Mouse (Mus musculus): ENCODE measurements at regions not wholly inside any gene's neighbourhood (a gene's known extent, or its start where the extent isn't known, plus 50 kb on each side); places are given as distances from the start of the nearest gene placed in this dataset.

DNA sequence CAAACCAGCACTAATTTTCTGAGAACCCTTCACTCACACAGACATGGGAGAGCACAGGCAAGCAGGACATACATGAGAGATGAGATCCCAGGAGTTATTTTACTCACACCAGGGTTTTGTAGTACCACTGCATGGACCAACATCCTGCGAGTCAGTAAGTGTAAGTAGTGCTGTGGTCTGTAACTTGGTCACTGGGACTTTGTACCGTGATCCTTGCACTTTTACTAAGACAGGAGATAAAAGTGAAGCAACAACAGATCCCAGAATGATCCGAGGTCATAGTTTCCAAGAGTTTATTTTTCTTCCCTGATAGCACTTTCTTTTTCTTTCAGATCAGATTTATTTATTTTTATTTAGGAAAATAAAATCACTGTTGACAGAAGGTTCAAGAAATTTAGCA lies 54.1 kb upstream of the Mtap start:
- DNase-seq (ENCODE audit: low spot score): no peak

DNA sequence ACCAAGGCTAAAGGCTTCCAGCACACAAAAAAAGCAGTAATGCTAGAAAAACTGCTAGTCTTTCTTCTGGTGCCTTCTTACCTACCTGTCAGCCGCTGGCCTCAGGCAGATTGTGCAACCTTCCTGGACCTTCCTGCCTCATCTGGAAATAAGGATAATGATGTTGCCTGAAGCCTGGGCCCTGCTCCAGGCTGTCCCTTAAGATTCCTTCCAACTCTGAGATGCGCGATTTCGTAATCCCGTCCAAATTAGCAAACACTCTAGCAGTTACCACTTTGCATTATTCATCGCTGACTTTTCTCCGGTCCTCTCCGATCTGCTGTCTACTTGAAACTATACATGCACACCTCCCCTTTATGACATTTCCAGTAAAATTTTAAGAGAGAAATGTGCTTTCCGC lies 58.4 kb upstream of the Mtap start:
- DNase-seq (ENCODE audit: low spot score): no peak

DNA sequence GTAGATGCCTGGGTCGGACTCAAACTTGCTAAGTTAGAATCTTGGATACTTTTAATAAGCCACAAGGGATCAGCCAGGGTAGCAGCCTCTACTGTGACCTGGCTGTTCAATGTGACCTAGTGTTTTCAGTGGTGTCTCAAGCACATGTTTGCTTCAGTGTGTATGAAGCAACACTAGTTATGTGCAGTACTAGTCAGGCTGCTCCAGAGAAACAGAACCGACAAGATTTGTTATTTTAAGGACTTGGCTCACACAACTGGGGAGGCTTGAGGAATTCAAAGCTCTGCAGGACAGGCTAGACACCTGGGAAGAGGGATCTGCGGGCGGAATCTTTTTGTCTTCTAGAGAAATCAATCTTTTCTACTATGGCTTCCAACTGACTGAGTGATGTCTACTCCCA lies 62.2 kb upstream of the Mtap start:
- no peak for DNase-seq (ENCODE audit: low spot score)

DNA sequence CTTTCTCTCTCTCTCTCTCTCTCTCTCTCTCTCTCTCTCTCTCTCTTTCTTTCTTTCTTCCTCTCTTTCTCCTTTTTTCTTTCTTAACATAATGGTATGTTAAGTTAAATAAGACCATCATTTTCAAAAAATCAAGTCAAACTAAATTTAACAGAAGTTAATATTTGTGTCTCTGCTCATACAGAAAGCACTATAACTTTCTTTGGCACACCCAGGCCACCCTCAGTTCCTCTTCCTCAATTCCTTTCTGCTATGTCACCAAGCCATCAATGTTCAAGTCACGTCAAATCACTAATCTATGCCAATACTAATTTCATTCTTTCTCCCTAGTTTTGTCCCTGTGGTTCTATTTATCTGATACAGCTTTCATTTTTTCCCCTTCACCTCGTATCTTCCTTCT lies 66.5 kb upstream of the Mtap start:
- DNase-seq (ENCODE audit: low spot score): no peak

DNA sequence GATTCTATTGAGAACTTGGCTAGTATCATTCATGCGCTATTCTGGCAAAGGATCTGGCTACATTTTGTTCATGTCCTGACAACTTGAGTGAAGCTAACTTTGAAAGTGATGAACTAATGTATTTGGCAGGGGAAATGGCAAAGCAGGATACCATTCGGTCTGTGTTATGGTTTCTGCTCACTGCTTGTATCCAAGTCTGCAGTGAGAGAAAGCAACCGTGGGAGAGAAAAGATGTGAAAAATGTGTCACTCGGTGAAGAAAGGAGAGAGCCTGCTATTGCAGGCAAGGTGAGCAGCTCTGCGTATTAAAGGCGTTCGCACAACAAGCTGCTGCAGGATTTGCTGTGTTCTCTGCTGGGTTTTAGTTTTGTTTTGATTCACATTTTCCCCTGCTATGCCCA lies 72.5 kb upstream of the Mtap start:
- DNase-seq (ENCODE audit: low spot score): no peak

DNA sequence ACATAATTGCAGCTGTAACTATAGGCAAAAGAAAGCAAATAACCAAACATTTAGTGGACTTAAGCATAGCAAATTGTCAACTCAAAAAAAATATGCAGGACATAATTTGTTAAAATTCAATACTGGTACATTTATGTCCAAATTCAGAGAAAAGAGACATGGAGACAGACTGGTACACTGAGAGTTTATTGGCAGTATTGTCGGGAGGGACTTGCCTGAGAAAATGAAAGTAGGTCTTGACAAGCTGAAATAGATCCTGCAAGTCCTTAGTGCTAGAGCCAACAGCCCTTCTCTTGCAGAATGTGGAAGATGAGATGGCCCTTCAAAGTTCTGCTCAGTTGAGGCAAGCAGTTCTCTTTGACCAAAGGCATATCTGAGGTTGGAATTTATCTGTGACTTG lies 74.5 kb upstream of the Mtap start:
- no peak for DNase-seq (ENCODE audit: low spot score)

DNA sequence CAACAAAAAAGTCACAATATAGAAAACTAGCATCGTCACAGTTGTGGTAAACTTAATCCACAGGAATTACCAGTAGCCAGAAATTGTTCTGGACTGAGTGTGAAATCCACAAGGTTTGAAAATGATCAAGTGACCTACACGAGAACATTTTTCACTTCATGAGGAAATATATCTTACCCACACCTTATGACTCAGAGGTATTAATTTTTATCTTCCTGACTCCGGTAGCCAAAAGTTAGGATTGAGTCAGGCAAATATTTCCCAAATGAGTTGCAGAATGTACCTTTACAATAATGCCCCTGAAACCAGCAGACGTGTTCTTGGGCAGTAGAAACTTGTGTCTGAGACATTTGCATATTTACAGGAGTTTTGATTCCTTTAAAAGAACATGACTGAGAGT lies 75.3 kb upstream of the Mtap start:
- DNase-seq (ENCODE audit: low spot score): no peak

DNA sequence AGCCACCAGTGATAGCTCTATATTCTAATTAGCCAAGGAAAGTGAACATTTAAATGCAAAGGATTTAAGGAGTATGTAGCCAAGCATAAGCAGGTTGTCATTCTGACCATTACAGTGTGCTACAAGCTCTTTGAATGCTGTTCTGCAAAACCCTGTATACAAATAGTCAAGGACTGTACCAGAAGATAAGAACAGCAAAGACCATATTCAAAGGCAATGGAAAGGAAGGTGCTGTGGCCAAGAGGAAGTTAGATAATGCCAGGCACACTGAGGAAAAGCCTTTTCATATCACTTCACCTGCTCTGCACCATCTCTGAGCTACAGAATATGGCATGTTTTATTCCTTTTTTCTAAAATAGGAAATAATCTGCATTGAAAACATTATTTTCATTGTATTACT lies 79.3 kb upstream of the Mtap start:
- no peak for DNase-seq (ENCODE audit: low spot score)

DNA sequence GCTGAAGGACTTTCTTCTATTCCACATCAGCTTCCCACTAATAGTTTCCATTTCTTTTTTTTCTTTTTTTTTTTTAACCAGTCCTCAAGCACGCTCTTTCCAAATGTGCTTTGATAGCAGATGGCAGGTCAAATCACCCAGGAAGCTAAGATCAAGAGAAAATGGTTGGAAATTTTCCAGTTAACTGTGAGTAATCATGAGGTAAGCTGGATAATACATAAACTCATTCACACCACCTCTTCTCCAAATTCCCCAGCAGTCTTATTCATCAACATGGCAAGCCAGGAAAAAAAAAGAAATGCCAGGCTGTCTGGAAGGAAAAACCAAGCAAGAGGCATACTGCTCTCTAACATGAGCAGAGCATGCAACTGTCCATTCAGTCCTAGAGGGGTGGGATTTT lies 79.8 kb upstream of the Mtap start:
- no peak for DNase-seq (ENCODE audit: low spot score)

DNA sequence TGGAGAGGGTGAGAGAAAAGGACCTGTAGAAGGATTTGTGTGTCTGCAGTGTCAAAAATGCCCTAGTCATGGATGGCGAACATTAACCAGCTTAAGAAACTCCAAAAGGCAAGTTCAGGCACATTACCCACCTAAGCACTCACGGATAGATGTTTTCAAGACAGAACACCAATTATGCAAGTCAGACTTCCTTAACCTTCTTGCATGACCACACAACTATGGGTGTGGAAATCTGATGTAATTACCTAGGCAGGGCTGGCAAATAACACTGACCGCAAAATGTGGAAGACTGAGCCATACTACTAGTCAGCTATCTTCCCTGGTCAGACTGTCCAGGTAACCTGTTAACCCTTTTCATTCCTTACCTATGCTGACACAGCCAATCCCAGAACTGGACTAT lies 81.0 kb upstream of the Mtap start:
- no peak for DNase-seq (ENCODE audit: low spot score)

DNA sequence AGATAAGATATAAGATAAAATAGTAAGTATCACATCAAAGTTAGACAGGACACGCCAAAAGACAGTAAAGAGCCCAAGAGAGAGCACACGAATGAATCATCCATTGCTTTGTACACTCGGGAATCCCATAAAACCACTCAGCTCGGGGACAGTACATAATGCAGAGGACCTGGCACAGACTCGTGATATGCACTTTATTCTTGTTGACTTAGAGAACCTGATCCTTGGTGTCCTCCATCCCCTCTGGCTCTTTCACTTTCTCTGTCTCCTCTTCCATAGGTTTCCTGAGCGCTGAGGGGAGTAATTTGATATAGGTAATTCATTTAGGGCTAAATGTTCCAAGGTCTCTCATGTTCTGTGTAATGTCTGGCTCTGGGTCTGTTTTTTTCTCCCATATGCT lies 83.3 kb upstream of the Mtap start:
- DNase-seq (ENCODE audit: low spot score): no peak

DNA sequence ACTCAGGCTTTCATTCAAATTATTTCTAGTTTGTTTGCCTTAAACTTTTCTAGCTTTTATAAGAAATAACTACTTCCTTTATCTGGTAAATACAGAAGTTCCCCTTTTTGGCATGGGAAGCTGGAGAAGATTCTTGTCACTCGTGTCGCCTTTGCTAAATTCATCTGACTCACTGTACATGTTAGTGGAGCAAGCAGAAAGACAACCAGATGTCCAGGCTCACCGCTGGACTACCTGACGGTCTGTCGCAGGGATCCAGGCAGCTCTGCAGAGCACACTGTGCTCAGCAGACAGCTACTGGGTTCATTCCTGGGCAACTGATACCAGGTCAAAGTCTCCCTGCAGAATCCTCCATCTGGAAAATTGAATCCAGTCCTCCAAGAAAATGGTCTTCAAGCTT lies 85.0 kb upstream of the Mtap start:
- no peak for DNase-seq (ENCODE audit: low spot score)

DNA sequence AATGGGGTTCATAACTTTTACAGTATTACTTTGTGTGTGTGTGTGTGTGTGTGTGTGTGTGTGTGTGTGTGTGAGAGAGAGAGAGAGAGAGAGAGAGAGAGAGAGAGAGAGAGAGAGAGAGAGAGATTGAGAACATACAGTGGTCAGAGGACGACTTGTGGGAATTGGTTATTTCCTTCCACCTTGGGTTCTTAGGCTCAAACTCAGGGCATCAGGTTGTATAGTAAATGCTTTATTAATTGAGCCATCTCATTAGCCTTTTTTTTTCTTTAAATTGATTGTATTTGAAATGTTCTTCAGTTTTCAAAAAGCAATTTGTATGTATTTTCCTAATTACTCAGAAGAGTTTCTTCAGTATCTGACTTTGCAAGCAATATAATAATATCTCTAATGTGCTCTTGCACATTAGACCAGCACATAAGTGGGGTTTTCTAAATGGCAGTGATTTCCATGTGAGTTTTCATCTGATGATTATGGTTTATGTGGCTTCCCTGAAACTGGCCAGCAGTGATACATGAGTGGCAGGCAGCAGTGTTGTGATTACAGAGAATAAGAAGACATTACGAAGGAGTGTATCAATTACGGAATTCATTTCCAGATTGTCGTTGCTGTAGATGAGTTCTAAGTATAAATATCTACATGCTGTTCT lies 86.2 kb upstream of the Mtap start:
- no peak for DNase-seq (ENCODE audit: low spot score)

DNA sequence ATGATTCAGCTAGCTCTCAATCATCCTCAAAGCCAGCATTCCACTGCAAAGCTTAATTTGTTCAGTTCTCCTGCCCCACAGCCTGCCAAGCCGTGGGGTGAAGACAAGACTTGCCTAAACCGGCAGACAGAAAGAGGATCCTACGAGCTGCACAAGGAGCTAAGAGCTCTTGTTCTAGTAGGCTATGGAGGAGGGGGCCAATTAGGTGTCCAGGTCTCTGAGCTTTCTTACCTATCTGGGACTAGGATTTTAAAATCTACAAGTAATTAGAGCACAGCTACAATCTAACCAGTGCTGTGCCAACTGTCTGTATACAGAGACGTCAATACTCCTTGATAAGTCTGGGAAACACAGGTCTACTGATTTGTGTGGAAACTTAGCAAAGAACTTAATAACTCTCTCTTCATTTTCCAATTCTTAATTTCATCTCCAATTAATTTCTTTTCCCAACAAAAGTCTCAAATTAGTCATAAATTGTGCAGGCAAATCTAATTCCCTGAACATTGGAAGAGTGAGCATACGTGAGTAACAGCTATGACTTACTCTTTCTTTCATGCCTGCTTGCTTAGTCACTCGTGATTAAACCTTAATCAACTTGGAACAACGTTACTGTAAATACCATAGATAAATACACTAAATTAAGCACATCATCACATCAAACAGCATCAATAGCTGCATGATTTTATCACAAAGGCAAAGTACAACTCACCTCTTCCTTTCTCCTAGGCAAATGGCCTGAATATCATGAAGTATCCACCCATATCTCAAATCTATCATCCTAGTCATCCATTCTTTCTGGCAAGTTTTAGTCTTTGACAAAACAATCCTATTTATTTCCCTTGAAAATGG lies 87.1 kb upstream of the Mtap start:
- no peak for DNase-seq (ENCODE audit: low spot score)

DNA sequence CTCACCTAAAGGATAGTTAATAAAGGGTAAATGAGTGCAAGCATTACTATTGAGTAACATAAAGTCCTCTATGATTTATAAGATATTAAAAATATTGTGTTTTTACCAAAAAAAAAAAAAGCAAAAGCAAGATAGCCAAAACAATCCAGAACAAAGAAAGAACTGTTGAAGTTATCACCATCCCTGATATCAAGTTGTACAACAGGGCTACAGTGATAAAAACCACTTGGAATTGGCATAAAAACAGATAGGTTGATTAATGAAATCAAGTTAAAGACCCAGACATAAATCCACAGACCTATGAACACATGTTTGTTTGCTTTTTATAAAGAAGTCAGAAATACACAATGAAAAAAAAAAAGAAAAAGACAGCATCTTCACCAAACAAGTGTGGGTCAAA lies 92.4 kb upstream of the Mtap start:
- DNase-seq (ENCODE audit: low spot score): no peak

DNA sequence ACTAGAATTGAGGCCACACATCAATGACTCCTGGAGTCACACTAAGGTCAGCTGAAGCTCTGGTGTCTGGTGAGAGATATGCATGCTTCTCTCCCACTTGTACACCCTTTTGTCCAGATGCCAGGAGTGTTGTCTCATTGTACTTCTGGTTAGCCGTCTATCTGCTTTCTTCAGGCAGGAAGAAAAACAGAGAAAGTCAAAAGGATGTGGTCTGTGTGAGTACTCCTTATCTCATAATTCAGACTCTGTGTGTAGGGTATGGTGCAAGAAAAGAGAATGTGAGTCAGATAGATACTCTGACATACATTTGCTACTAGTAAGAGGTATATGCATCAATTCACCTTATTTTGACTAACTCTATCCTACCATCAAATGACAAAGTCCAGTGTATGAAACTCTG lies 92.9 kb upstream of the Mtap start:
- no peak for DNase-seq (ENCODE audit: low spot score)

DNA sequence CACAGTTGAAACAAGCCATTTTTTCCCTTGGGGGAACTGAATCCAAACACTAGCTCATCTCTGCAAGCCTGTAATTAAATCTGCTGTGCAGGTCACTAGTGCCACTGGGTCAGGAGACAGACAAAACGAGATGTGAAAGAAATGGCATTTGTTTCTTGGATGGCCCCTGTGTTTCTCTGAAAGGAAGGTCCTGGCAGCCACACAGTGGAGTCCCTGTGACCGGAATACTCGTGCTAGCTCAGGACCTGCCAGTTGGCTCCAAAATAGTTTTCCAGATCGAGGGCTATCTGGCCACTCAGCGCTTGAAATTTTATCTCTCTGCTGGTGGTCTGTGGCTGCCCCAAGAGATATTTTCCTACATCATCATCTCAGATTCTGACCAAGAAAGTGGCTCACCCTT lies 96.1 kb upstream of the Mtap start:
- no peak for DNase-seq (ENCODE audit: low spot score)

DNA sequence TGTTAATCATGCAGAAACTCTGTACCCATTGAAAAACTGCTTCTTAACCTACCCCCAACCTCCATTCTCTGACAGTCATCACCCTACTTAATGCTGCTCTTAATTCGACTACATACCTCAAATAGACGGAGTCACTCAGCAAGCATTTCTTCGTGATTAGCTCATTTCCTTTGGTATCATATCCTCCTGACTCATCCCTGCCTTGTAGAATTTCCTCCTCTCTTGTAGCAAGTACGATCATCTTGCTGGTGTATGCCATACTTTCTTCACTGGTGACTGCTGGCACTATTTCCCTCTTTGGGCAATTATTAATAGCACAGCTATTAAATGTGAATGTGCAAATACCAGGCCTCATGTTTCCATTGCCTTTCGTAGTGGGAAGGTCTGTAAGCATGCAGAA lies 98.0 kb upstream of the Mtap start:
- DNase-seq (ENCODE audit: low spot score): no peak

DNA sequence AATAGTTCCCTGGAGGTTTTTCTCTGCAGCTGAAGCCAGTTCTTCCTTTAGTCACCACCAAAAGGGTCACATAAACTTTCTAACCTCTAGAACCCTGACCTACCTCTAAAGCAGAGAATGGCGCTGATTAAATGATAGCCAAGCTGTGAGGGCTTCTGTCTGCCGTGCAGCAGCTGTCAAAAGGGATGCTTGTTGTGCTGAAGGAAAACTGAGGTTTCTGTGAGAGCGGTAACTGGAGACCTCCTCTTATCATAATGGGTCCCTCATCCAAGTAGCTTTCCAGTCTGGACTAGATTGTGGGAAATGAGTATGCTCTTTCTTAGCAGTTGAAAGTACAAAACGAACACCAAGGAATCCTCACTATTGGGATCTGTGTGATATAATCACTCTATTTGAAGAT lies 98.8 kb upstream of the Mtap start:
- no peak for DNase-seq (ENCODE audit: low spot score)

DNA sequence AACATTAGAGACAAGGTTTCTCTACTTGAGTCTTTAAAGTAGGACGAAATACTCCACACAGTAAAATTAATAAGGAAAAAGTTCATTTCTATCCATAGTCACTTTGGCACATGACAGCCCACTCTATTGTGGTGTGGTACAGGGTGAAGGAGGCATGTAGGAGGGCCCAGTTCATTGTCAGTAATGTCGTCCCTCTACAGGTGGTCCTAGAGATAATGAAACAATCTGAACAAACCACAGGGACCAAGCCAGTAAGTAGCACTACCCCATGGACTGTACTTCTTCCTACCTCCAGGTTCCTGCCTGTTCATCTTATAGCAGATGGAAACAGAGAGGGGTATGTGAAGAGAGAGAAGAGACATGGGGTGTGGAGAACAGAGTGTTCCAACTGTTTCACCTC lies 102.1 kb upstream of the Mtap start:
- DNase-seq (ENCODE audit: low spot score): no peak

DNA sequence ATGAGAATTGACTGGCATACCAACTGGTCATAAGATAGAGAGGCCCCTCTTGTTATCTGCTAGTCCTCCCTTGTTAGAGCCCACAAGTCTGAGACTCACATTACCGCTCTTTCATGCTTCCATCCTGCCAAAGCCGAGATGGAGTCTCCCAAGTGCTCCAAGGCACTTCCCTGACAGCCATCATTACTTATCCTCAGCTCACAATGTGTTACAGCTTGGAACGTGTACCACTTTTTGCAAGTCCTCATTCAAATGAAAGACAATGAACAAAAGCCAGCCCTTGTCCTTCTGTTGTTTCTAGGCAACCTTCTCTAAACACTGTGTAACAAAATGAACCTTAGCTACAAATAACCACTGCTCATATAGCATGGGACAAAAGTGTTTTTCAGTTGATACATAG lies 102.6 kb upstream of the Mtap start:
- no peak for DNase-seq (ENCODE audit: low spot score)

DNA sequence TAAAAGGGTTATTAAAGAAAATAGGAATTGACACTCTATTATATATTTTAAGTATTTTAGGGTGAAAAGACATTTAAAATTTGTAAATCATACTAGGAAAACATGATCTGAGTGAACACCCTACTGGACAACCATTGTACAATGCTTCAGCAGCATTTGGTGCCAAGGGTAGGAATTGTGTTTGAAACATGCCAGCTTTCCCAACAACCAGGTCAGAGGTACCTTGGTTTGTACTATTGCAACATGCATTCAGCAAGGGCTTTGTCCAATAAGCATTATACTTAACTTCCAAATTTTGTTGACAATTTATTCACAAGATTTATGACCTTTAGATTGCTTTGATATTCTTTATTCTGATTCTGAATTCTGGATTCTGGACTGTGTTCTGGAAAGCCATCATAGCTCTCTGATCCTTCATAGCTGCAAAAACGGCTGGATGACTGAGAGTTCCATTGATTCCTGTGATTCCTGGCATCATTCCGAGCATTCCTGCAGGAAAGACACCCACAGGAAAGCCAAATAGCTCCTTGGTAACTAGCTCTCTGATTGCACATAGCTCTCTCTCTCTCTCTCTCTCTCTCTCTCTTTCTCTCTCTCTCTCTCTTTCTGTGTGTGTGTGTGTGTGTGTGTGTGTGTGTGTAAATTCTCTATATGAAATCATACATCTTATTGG lies 124.1 kb upstream of the Mtap start:
- no peak for DNase-seq (ENCODE audit: low spot score)

DNA sequence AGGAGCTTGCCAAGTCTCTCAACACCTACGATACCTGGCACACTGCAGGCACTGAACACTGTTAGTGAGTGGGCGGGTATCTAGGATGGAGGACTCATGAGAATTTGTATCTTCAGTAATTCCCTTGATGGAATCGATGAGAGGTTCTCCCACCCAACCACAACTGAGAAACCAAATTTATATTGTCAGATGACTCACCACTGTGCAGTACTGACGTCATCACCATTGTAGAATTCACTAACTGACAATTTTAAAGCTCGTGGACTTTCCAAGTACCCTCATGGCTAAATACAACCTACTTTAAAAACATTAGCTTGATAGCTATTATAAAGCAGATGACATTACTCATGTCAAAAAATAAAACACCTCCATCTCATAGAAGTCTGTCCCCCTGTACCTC lies 128.4 kb upstream of the Mtap start:
- no peak for DNase-seq (ENCODE audit: low spot score)

All from urinary bladder, adult 2 months (tissue).